Mouse (Mus musculus) forebrain, embryonic 12.5 days (tissue): ENCODE results near the gene B3gat3. TPM values are rescaled to one million over a fixed set of nuclear protein-coding genes. Genes with fewer than 3 reads are reported as not detected.
A peak's percentile ranks its signal among the peaks of the same experiment; 100 is the strongest.

Experiments used
- ATAC-seq: fragments of 200-750 bp; cut with Nextera tagmentation; 2 replicates; pipeline ENCODE4 v1.8.0; 2017; ENCODE audit warnings: moderate TSS enrichment; ENCODE audit not compliant: low FRiP score
- H3K27ac ChIP-seq: fragments of 300-500 bp; sonication (generic); 2 replicates; pipeline ENCODE4 v1.5.1; 2016; ENCODE audit warnings: mild to moderate bottlenecking
- H3K27me3 ChIP-seq: fragments of 300-500 bp; sonication (generic); 2 replicates; pipeline ENCODE4 v1.6.1; 2016; ENCODE audit warnings: mild to moderate bottlenecking
- H3K36me3 ChIP-seq: fragments of 300-500 bp; sonication (generic); replicated peaks from 2 replicates; pipeline ENCODE4 v1.6.1; 2016; ENCODE audit warnings: mild to moderate bottlenecking
- H3K4me1 ChIP-seq: fragments of 300-500 bp; sonication (generic); 2 replicates; pipeline ENCODE4 v1.6.1; 2016
- H3K4me2 ChIP-seq: fragments of 300-500 bp; sonication (generic); 2 replicates; pipeline ENCODE4 v1.6.1; 2016; ENCODE audit warnings: mild to moderate bottlenecking, moderate library complexity
- H3K4me3 ChIP-seq: fragments of 300-500 bp; sonication (generic); replicated peaks from 2 replicates; pipeline ENCODE4 v1.5.1; 2016; ENCODE audit warnings: mild to moderate bottlenecking
- H3K9ac ChIP-seq: fragments of 300-500 bp; sonication (generic); 2 replicates; pipeline ENCODE4 v1.6.1; 2016; ENCODE audit warnings: mild to moderate bottlenecking
- H3K9me3 ChIP-seq: fragments of 300-500 bp; sonication (generic); 2 replicates; pipeline ENCODE4 v1.6.1; 2016
- WGBS: fragments of 180-500 bp; shearing (Covaris S2); methylation state at CpG from one replicate; pipeline ENCODE4 v1.1.7; 2016; 5-methylcytosine and 5-hydroxymethylcytosine counted together
- polyA plus RNA-seq: library from polyadenylated mRNA; unstranded; fragments of >200 nt; fragmentation: Nextera tagmentation; extraction: Ambion mirVana; gene quantifications from 2 replicates; pipeline ENCODE4 v1.2.1, GENCODE M21; 2016

The B3gat3 gene
- polyA plus RNA-seq, 1 experiment from 2014 or later = 64.8 TPM

DNA sequence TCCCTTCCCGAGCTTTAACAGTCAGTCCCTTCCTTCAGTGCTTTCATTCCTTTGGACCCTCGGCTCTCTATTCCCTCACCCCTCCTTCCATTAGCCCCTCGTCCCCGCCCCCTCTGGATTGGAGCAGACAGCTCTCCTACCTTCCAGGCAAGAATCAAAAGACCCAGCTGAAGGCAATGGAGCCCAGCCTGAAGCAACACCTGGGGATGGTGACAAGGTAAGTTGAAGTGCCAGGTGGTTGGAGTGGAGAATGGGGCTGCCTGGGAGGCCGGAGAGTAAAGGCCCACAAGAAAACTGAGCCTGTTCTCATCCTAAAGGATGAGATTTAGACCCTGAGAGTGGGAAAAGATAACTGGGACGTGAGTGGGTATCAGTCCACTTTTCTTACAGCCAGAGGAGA, 11.6 kb upstream of the B3gat3 start:
- H3K4me1 ChIP-seq = no peaks in the 10 kb centered on the region
- ATAC-seq = no peak
- no peaks in the 10 kb centered on the region for H3K9me3 ChIP-seq
- no peak overlapping the region for H3K9ac ChIP-seq
- WGBS = 84% methylated on average over 6 of the region's 6 CpGs
- no peak overlapping the region for H3K4me2 ChIP-seq
- H3K4me3 ChIP-seq = no peak overlapping the region
- H3K27me3 ChIP-seq = no peaks in the 10 kb centered on the region
- H3K27ac ChIP-seq = no peak overlapping the region
- H3K36me3 ChIP-seq = peaks cover 97% of the 10 kb centered on the region

DNA sequence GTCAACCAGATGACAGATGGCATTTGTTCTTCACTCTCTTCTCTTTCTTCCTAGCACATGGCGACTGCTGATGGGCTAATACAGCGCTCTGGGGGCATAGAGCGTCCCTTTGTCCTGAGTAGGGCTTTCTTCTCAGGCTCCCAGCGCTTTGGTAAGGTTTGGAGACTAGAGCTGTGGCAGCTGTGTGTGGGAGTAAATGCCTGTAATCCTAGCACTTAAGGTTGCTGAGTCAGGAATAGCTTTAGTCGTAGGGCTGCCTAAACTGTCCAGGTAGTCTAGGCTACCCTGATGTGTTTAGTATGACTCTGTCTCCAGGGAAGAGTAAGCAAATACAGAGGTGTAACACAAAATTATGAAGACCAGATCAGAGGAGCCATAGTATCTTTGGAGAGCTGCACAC, 8.4 kb upstream of the B3gat3 start:
- no peaks in the 10 kb centered on the region for H3K4me1 ChIP-seq
- H3K27ac ChIP-seq = no peak overlapping the region
- H3K9ac ChIP-seq = no peak overlapping the region
- H3K36me3 ChIP-seq = peaks cover 100% of the 10 kb centered on the region
- no peak overlapping the region for H3K4me3 ChIP-seq
- ATAC-seq = no peak
- H3K4me2 ChIP-seq = no peak overlapping the region
- no peaks in the 10 kb centered on the region for H3K27me3 ChIP-seq
- H3K9me3 ChIP-seq = no peaks in the 10 kb centered on the region
- WGBS = 98% methylated on average over 5 of the region's 5 CpGs

DNA sequence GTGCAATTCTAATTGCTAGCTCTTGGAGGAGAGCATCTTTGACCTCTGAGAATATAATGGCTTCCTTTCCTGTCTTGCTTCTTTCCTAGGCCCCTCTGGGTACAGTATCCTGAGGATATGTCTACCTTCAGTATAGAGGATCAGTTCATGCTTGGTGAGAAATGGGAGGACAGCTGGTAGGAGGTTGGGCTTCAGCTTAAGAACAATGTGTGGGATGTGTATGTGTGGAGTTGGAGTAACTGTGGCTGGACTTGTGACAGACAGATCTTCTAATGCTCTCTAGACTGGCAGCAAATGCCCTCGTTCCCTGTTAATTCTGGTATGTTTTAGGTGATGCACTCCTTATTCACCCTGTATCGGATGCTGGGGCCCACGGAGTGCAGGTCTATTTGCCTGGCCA, 6.0 kb upstream of the B3gat3 start:
- Histone ChIP-seq H3K4me1 (no peaks in the 10 kb centered on the region), H3K27me3 (no peaks in the 10 kb centered on the region), H3K9ac (no peak overlapping the region), H3K9me3 (no peaks in the 10 kb centered on the region), H3K4me3 (no peak overlapping the region), H3K27ac (no peak overlapping the region), H3K4me2 (no peak overlapping the region), H3K36me3 (peaks cover 83% of the 10 kb centered on the region)
- ATAC-seq = no peak
- 93% methylated on average over 3 of the region's 3 CpGs for WGBS

DNA sequence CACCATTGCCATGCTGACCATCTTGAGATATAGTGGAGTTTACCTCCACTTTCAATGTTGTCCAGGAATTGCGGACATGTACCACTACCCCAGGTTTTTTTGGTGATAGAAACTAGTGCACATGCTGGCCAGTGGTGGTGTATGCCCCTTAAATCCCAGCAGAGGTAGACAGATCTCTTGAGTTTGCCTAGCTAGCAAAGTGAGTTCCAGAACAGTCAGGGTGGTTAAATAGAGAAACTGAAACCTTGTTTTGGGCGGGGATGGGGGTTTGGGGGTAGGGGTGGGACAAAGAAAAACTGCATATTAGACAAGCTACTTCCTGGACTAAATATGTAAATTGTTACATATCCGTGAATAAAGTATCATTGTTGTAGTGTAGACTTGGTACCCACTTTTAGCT, 1.2 kb upstream of the B3gat3 start:
- WGBS = 97% methylated on average over 3 of the region's 3 CpGs
- H3K4me3 ChIP-seq = no peak overlapping the region
- no peak for ATAC-seq
- peaks cover 16% of the 10 kb centered on the region for H3K4me1 ChIP-seq
- no peaks in the 10 kb centered on the region for H3K9me3 ChIP-seq
- no peak overlapping the region for H3K4me2 ChIP-seq
- H3K36me3 ChIP-seq = peaks cover 39% of the 10 kb centered on the region
- H3K27me3 ChIP-seq = no peaks in the 10 kb centered on the region
- H3K27ac ChIP-seq = no peak overlapping the region
- no peak overlapping the region for H3K9ac ChIP-seq

DNA sequence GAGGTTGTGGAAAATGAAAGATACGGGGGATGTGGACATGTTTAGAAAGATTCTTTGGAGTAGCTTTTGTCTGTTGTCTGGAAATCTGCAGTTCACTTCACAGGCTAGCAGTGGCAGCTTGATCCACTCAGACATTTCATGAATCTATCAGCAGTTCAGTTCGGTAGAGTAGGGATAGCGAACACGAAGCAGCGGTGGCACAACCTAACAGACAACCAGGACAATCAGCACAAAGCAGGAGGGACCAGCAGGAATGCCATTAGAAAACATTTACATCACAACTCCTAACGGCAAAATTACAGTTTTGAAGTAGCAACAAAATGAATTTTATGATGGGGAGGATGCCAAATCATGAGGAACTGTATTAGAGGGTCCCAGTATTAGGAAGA, 496 bp upstream of the B3gat3 start:
- Histone ChIP-seq H3K27ac (peak overlapping the region; percentile 89), H3K9me3 (no peaks in the 10 kb centered on the region), H3K4me3 (peak overlapping the region; percentile 83), H3K27me3 (no peaks in the 10 kb centered on the region), H3K4me2 (peak overlapping the region; percentile 85), H3K4me1 (peaks cover 16% of the 10 kb centered on the region), H3K36me3 (peaks cover 32% of the 10 kb centered on the region), H3K9ac (no peak overlapping the region; the same call in 1 of the 2 replicates)
- no peak for ATAC-seq
- WGBS = 67% methylated on average over 6 of the region's 6 CpGs

DNA sequence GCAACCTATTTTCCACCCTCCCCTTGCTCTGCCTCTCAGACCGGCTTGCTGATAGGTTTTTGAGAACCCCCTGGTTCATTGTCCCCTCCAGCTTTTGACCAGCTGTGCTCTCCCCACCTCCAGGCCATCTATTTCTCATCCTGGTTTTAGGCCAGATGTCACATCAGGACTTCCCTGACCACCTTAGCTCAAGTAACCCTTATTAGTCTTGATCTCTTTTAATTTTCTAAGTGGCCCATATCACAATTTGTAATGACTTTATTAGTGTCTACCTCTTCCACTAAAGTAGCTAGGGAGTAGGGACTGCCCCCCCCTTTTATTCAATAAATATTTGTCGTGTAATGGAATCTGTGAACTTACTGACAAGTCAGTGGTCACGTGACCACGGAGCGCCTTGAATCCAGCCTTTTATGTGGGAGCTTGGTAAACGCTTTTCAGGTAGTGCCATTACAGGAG, 690 bp downstream of the B3gat3 start:
- Histone ChIP-seq H3K9me3 (no peaks in the 10 kb centered on the region), H3K4me1 (peaks cover 16% of the 10 kb centered on the region), H3K27me3 (no peaks in the 10 kb centered on the region), H3K4me3 (peak overlapping the region; percentile 83), H3K9ac (peak overlapping the region; percentile 86), H3K27ac (peak overlapping the region; percentile 89), H3K36me3 (peaks cover 28% of the 10 kb centered on the region), H3K4me2 (peak overlapping the region; percentile 85)
- no peak for ATAC-seq
- 5% methylated on average over 6 of the region's 6 CpGs for WGBS

DNA sequence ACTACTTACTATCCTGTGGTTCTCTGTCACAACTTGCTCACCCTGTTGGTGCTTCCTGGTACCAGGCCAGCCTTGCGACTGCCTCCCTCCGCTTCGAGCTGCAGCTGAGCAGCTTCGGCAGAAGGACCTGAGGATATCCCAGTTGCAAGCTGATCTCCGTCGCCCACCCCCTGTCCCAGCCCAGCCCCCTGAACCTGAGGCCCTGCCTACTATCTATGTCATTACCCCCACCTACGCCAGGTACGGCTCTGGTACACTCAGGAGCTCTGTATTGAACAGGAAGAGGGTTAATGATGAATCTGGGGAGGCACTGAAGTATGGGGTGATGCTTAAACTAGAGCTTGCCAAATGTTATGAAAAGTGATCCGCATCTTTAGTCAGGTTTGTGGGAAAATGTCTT, 1.6 kb downstream of the B3gat3 start:
- Histone ChIP-seq H3K27me3 (no peaks in the 10 kb centered on the region), H3K9me3 (no peaks in the 10 kb centered on the region), H3K4me2 (0 out of 2 replicates have a peak overlapping the region, but pooled peaks have one; percentile 85), H3K4me3 (0 out of 2 replicates have a peak overlapping the region, but pooled peaks have one; percentile 83), H3K27ac (no peak overlapping the region), H3K4me1 (peaks cover 16% of the 10 kb centered on the region), H3K36me3 (peaks cover 28% of the 10 kb centered on the region), H3K9ac (no peak overlapping the region)
- ATAC-seq = no peak
- 83% methylated on average over 9 of the region's 9 CpGs for WGBS

DNA sequence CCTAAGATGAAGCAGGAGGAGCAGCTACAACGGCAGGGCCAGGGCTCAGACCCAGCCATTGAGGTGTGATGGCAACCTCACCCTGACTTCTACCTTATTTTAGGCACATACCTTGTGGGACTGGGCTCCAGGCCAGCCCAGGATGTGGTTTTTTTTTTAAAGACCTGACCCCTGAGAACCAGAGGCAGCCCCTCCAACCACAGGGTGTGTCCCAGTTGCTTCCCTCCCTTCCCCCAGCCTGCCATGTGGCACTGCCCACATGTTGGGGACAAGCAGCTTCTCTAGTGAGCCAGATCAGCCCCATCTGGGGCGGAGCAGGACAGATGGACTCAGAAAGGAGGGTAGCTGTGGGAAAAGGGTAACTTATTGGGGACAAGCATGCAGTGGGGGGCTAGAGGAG, 6.6 kb downstream of the B3gat3 start:
- Histone ChIP-seq H3K27me3 (peaks cover 7% of the 10 kb centered on the region; the same call in 1 of the 2 replicates), H3K4me3 (no peak overlapping the region), H3K27ac (no peak overlapping the region), H3K9ac (no peak overlapping the region), H3K4me2 (no peak overlapping the region), H3K4me1 (peaks cover 23% of the 10 kb centered on the region), H3K9me3 (no peaks in the 10 kb centered on the region), H3K36me3 (peaks cover 35% of the 10 kb centered on the region)
- ATAC-seq = no peak
- 91% methylated on average over 2 of the region's 2 CpGs for WGBS

DNA sequence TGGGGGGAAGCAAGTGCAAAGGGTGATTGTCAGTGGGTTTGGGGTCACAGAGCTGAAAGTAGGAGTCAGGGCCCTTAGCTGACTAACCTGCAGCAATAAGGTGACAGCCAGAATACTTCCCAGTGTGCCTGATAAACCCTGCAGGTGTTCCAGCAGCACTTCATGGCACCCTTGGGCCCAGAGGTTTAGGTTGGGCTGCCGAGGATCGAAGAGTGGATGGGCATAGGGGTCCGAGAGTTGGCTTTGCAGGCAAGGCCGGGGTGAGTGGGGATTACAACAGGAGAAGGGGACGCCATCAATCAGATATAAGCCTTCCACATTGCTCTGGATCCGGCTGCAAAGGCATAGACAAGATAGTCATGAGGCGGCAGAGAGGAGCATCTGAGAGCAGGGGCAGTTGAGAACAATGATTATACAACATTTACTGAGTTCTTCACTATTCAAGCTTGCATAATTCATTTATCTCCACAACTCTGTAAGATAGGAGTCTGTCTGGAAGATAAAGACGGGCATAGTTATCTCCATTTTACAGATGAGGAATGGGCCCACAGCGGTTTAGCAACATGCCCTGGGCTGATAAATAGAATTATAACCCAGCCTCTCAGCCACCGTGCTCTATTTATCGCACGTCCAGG, 7.8 kb downstream of the B3gat3 start:
- Histone ChIP-seq H3K27me3 (peaks cover 7% of the 10 kb centered on the region; the same call in 1 of the 2 replicates), H3K27ac (no peak overlapping the region), H3K9me3 (no peaks in the 10 kb centered on the region), H3K9ac (no peak overlapping the region), H3K36me3 (peaks cover 33% of the 10 kb centered on the region), H3K4me1 (peaks cover 22% of the 10 kb centered on the region), H3K4me3 (no peak overlapping the region), H3K4me2 (no peak overlapping the region)
- WGBS = 92% methylated on average over 12 of the region's 12 CpGs
- ATAC-seq = no peak

DNA sequence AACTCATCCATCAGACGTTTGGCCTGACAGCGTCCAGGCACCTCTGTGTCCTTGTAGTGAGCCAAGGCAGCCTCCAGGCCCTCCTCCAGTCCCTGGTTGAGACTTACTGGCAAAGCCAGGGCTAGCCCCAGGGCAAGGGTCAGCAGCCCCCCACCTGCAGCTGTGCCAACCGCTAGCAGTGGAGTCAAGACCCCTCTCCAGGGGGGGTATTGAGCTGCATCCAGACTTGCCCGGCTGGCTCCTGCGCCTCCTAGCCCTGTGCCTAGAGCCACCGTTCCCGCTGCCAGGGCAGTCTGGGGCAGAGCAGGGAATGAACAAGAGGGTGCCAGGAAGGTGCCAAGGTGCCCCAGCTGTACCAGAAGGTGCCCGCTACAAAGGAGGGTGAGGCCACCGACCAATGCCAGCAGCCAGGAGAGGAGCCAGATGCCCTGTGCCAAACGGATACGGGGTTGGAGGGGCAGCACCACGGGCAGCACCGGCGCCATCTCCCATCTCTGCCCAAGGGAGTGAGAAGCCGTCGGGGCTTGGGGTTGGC, 8.6 kb downstream of the B3gat3 start:
- Histone ChIP-seq H3K27me3 (peaks cover 7% of the 10 kb centered on the region; the same call in 1 of the 2 replicates), H3K9ac (peak overlapping the region; percentile 79; the same call in 1 of the 2 replicates), H3K36me3 (peaks cover 32% of the 10 kb centered on the region), H3K4me1 (peaks cover 22% of the 10 kb centered on the region), H3K4me2 (peak overlapping the region; percentile 81), H3K4me3 (peak overlapping the region; percentile 60), H3K9me3 (no peaks in the 10 kb centered on the region), H3K27ac (peak overlapping the region; percentile 33; the same call in 1 of the 2 replicates)
- peak; percentile 12 for ATAC-seq
- 12% methylated on average over 16 of the region's 16 CpGs for WGBS

DNA sequence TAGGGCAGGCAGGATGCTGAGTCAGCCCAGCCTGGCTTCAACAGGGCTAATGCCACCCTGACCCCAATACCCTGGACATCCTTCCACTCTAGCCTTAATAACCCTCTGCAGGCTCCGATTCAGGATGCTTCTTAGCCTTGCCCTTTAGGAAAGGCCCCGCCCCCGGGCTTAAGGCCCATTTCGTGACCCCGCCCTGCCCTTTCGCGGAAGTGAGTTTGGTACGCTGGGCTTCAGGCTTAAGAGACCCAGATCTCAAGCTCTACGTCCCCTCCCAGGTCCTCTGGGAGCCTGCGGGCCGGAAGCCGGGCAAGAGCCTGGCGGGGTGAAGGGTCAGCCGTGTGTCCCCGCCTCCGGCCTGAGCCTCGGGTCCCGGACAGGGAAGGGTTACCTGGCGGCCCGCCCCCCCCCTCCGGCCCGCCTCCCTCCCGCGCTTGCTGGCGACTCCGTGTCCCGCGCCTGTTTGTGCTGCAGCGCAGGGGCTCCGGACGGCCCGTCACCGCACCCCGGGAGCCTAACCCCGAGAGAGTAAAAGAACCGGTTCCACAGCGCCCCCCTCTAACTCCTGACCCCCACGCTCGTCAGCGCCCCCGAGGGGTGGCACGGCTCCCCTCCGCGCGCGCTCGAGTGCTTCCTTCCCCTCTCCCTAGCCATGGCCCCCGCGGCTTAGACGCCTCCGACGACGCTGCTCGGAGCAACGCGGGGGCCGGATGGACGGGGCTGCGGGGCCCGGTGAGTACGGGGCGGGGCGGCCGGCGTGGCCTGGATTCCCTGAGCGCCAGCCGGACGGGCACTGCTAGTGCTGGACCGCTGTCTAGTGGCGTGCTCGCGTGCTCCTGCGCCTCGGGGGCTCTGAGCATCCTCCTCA, 9.3 kb downstream of the B3gat3 start, which contains the start of the genes Rom1 and Eml3:
Rom1 (minus strand) TSS at position 133 of the 865 bp plus-strand sequence.
Eml3 (plus strand) TSS at position 329 of the 865 bp plus-strand sequence.
- Histone ChIP-seq H3K27me3 (peaks cover 7% of the 10 kb centered on the region; the same call in 1 of the 2 replicates), H3K4me1 (peaks cover 22% of the 10 kb centered on the region), H3K9ac (peak within 1 kb of the TSS; percentile 79), H3K4me2 (peak within 1 kb of the TSS; percentile 81), H3K27ac (peak within 1 kb of the TSS; percentile 33; the same call in 1 of the 2 replicates), H3K9me3 (no peaks in the 10 kb centered on the region), H3K36me3 (peaks cover 32% of the 10 kb centered on the region), H3K4me3 (peak within 1 kb of the TSS; percentile 60)
- 1% methylated on average over 67 of the region's 74 CpGs for WGBS
- ATAC-seq = peak; percentile 76

DNA sequence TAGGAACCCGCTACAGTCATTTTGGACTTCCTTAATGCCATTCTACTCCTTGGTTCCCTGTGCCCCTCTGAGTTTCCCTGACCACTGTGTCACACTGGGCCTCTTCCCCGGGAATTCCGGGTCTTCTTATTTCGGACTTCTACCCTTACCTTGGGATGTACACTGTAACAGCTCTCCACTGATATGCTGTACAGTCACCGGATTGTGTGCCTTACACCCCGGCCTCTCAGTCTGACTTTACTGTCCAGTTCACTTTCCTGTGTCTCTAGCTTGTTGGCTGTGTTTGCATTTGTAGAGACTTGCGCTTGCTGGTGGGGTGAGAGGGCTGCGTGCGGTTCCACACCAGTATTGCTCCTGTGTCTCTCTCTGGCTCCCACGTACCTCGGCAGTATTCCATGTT, 9.9 kb downstream of the B3gat3 start:
- 18% methylated on average over 11 of the region's 11 CpGs for WGBS
- Histone ChIP-seq H3K4me1 (peaks cover 22% of the 10 kb centered on the region), H3K4me3 (peak overlapping the region; percentile 60), H3K4me2 (peak overlapping the region; percentile 81), H3K9me3 (no peaks in the 10 kb centered on the region), H3K27ac (no peak overlapping the region), H3K27me3 (peaks cover 7% of the 10 kb centered on the region; the same call in 1 of the 2 replicates), H3K9ac (peak overlapping the region; percentile 79), H3K36me3 (peaks cover 31% of the 10 kb centered on the region)
- ATAC-seq = peak; percentile 3; the same call in 1 of the 2 replicates
